Mouse (Mus musculus) lung, embryonic 14.5 days (tissue): ENCODE measurements around the gene Tnk1. TPM values are rescaled to one million over a fixed set of nuclear protein-coding genes. Genes with fewer than 3 reads are reported as not detected.

Source experiments
- ATAC-seq: fragments of 200-750 bp; cut with Nextera tagmentation; 2 replicates; pipeline ENCODE4 v1.8.0; 2017; ENCODE audit warnings: mild to moderate bottlenecking, moderate TSS enrichment, moderate library complexity; ENCODE audit not compliant: insufficient read depth
- DNase-seq: peaks from one replicate; pipeline ENCODE4 v3.0.0-alpha.2; 2015
- H3K27ac ChIP-seq: fragments of 300-500 bp; sonication (generic); 2 replicates; pipeline ENCODE4 v1.5.1; 2014; ENCODE audit warnings: low read depth, mild to moderate bottlenecking, moderate library complexity
- H3K27me3 ChIP-seq: fragments of 300-500 bp; sonication (generic); 2 replicates; pipeline ENCODE4 v1.6.1; 2014; ENCODE audit warnings: low read length, control low read depth; ENCODE audit not compliant: insufficient read depth
- H3K36me3 ChIP-seq: fragments of 300-500 bp; sonication (generic); 2 replicates; pipeline ENCODE4 v1.6.1; 2014; ENCODE audit warnings: control low read depth; ENCODE audit not compliant: insufficient read depth
- H3K4me1 ChIP-seq: fragments of 300-500 bp; sonication (generic); 2 replicates; pipeline ENCODE4 v1.6.1; 2014; ENCODE audit warnings: antibody characterized with exemption, control low read depth; ENCODE audit not compliant: insufficient read depth
- H3K4me2 ChIP-seq: fragments of 300-500 bp; sonication (generic); 2 replicates; pipeline ENCODE4 v1.6.1; 2014; ENCODE audit warnings: mild to moderate bottlenecking
- H3K4me3 ChIP-seq: fragments of 300-500 bp; sonication (generic); 2 replicates; pipeline ENCODE4 v1.5.1; 2014; ENCODE audit warnings: low read depth, low read length
- H3K9ac ChIP-seq: fragments of 300-500 bp; sonication (generic); 2 replicates; pipeline ENCODE4 v1.6.1; 2014
- H3K9me3 ChIP-seq: fragments of 300-500 bp; sonication (generic); 2 replicates; pipeline ENCODE4 v1.6.1; 2016; ENCODE audit warnings: low read depth, low read length, control low read depth
- CTCF ChIP-seq: IDR thresholded peaks from 2 replicates; pipeline ENCODE4 v1.5.1; 2016; ENCODE audit warnings: antibody characterized with exemption, low read depth
- WGBS: fragments of 180-500 bp; shearing (Covaris S2); extraction: QIAGEN DNeasy Blood & Tissue Kit; methylation state at CpG from one replicate; pipeline ENCODE4 v1.1.7; 2014; 5-methylcytosine and 5-hydroxymethylcytosine counted together
- polyA plus RNA-seq: library from polyadenylated mRNA; unstranded; fragments of >200 nt; fragmentation: Nextera tagmentation; extraction: Ambion mirVana; gene quantifications from 2 replicates; pipeline ENCODE4 v1.2.1, GENCODE M21; 2014

Tnk1 gene
- polyA plus RNA-seq, 1 experiment from 2014 or later: 6.1 TPM

DNA sequence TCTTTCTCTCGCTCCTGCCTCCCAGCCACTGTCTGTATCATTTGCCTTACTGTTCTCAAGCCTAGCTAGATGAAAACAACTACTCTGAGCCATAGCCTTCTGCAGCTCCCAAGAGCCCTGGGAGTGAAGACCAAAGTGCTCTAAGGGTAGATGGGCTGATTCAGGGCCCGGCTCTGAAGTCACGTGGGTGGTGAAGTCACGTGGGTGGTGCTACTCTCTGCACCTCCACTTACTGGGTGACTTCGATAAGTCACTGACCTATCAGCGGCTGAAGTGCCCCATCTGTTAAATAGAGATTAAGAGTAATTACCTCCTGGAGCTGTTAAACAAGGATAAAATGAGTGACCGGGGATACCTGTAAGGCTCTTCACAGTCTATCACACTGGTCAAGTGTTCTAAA is 4.5 kb downstream of the Tnk1 start:
- H3K4me3 ChIP-seq: no peak overlapping the region
- H3K27me3 ChIP-seq: peaks cover 8% of the 10 kb centered on the region
- H3K36me3 ChIP-seq: peaks cover 43% of the 10 kb centered on the region
- TF ChIP-seq CTCF: no peak
- H3K9me3 ChIP-seq: no peaks in the 10 kb centered on the region
- ATAC-seq: peak; percentile 41; the same call in 1 of the 2 replicates
- no peak for DNase-seq
- no peak overlapping the region for H3K9ac ChIP-seq
- no peak overlapping the region for H3K4me2 ChIP-seq
- WGBS: 55% methylated on average over 7 of the region's 7 CpGs
- H3K27ac ChIP-seq: no peak overlapping the region; the same call in 1 of the 2 replicates
- no peaks in the 10 kb centered on the region for H3K4me1 ChIP-seq

DNA sequence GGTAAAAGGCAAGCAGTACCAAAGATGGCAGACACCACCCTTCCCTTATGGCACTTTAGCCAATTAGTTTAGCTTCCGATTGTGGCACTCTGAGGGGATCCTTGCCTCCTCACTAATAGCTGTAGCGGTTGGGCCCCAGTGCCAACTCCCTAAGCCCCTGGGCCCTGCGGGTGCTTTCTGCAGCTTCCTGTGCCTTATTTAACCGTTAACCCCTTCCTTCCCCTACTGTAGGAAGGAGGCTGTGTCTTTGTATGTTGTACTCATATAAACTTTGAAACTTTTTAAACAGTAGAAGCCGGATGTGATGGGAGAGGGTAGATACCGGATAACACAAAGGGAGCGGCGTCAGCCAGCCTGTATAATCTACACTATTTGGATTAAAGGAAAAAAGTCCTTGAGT is 7.8 kb downstream of the Tnk1 start:
- Histone ChIP-seq H3K4me2 (no peak overlapping the region), H3K4me3 (no peak overlapping the region), H3K9ac (no peak overlapping the region; the same call in 1 of the 2 replicates), H3K27me3 (no peaks in the 10 kb centered on the region), H3K9me3 (no peaks in the 10 kb centered on the region), H3K27ac (no peak overlapping the region), H3K4me1 (0 out of 2 replicates have a peak, but pooled peaks cover under 1% of the 10 kb centered on the region), H3K36me3 (peaks cover 54% of the 10 kb centered on the region)
- ATAC-seq (no peak), DNase-seq (no peak)
- TF ChIP-seq CTCF: no peak
- 70% methylated on average over 8 of the region's 8 CpGs for WGBS

- DNase-seq (no peak), ATAC-seq (no peak)
- TF ChIP-seq CTCF: no peak
- Histone ChIP-seq H3K4me3 (no peak overlapping the region), H3K27me3 (no peaks in the 10 kb centered on the region), H3K9me3 (no peaks in the 10 kb centered on the region), H3K4me2 (no peak overlapping the region), H3K36me3 (peaks cover 52% of the 10 kb centered on the region), H3K27ac (no peak overlapping the region), H3K4me1 (0 out of 2 replicates have a peak, but pooled peaks cover 5% of the 10 kb centered on the region), H3K9ac (no peak overlapping the region)
- WGBS: 89% methylated on average over 15 of the region's 15 CpGs
These were observed 8.6 kb downstream of the Tnk1 start for GRCm38 (mm10) chr11:69849884-69850283.

- Histone ChIP-seq H3K36me3 (peaks cover 52% of the 10 kb centered on the region), H3K4me1 (0 out of 2 replicates have a peak, but pooled peaks cover 5% of the 10 kb centered on the region), H3K4me2 (no peak overlapping the region), H3K9ac (no peak overlapping the region), H3K9me3 (no peaks in the 10 kb centered on the region), H3K4me3 (no peak overlapping the region), H3K27ac (no peak overlapping the region), H3K27me3 (no peaks in the 10 kb centered on the region)
- DNase-seq: no peak
- 78% methylated on average over 9 of the region's 9 CpGs for WGBS
- no peak for ATAC-seq
- TF ChIP-seq CTCF: no peak
These were observed 9.4 kb downstream of the Tnk1 start for GRCm38 (mm10) chr11:69849128-69849527.

DNA sequence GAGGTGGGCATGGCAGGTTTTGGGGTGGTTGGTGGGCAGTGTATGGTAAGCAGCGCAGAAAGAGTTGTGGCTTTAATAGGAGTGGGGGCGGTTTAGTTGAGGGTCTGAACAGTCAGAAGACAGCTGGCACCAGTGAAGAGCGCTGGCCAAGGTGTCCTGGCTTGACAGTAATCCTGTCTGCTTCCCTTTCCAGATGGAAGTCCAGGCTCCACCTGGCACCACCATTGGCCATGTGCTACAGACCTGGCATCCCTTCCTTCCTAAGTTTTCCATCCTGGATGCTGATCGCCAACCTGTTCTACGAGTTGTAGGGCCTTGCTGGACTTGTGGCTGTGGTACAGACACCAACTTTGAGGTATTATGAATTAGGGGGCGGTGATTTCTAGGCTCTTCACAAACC is 10.5 kb downstream of the Tnk1 start:
- 93% methylated on average over 6 of the region's 6 CpGs for WGBS
- TF ChIP-seq CTCF: no peak
- Histone ChIP-seq H3K4me3 (peak overlapping the region; percentile 82), H3K4me1 (0 out of 2 replicates have a peak, but pooled peaks cover 5% of the 10 kb centered on the region), H3K27ac (no peak overlapping the region), H3K27me3 (no peaks in the 10 kb centered on the region), H3K4me2 (peak overlapping the region; percentile 83), H3K9me3 (no peaks in the 10 kb centered on the region), H3K9ac (peak overlapping the region; percentile 90; the same call in 1 of the 2 replicates), H3K36me3 (peaks cover 51% of the 10 kb centered on the region)
- DNase-seq: no peak
- ATAC-seq: no peak

- ATAC-seq (peak; percentile 43), DNase-seq (peak; percentile 65)
- Histone ChIP-seq H3K4me3 (peak overlapping the region; percentile 82), H3K27me3 (no peaks in the 10 kb centered on the region), H3K27ac (peak overlapping the region; percentile 95), H3K36me3 (peaks cover 41% of the 10 kb centered on the region), H3K9ac (peak overlapping the region; percentile 90), H3K4me2 (peak overlapping the region; percentile 83), H3K4me1 (0 out of 2 replicates have a peak, but pooled peaks cover 5% of the 10 kb centered on the region), H3K9me3 (no peaks in the 10 kb centered on the region)
- no peak for TF ChIP-seq CTCF
- 9% methylated on average over 37 of the region's 37 CpGs for WGBS
These were observed 11.5 kb downstream of the Tnk1 start for GRCm38 (mm10) chr11:69846738-69847688.

- H3K4me2 ChIP-seq: peak within 1 kb of the TSS; percentile 83
- 0 out of 2 replicates have a peak, but pooled peaks cover 5% of the 10 kb centered on the region for H3K4me1 ChIP-seq
- H3K36me3 ChIP-seq: peaks cover 34% of the 10 kb centered on the region
- peak within 1 kb of the TSS; percentile 95 for H3K27ac ChIP-seq
- H3K9ac ChIP-seq: peak within 1 kb of the TSS; percentile 90
- peak; percentile 89 for ATAC-seq
- DNase-seq: peak; percentile 97
- WGBS: under 1% methylated on average over 35 of the region's 38 CpGs
- H3K4me3 ChIP-seq: peak within 1 kb of the TSS; percentile 82
- TF ChIP-seq CTCF: 0 out of 2 replicates have a peak, but pooled peaks have one; percentile 19
- no peaks in the 10 kb centered on the region for H3K9me3 ChIP-seq
- H3K27me3 ChIP-seq: no peaks in the 10 kb centered on the region
These were observed 12.3 kb downstream of the Tnk1 start, which contains the start of gene Plscr3 for GRCm38 (mm10) chr11:69846198-69846680. Plscr3 (plus strand) TSS chr11:69846376.
